Mouse (Mus musculus) retina, postnatal 1 day (tissue): ENCODE measurements around the gene Bpnt1.

Source experiments
- DNase-seq: peaks from one replicate; pipeline ENCODE4 v3.0.0-alpha.2; 2012

Gene Bpnt1

GRCm38 (mm10) chr1:185333651-185334050 is 1.7 kb downstream of the Bpnt1 start:
- no peak for DNase-seq

- DNase-seq = no peak
Observed at GRCm38 (mm10) chr1:185334136-185334535, 2.2 kb downstream of the Bpnt1 start.

- no peak for DNase-seq
Observed at GRCm38 (mm10) chr1:185335231-185335765, 3.3 kb downstream of the Bpnt1 start.

GRCm38 (mm10) chr1:185336535-185336934 is 4.6 kb downstream of the Bpnt1 start:
- DNase-seq = no peak

GRCm38 (mm10) chr1:185342441-185342840 is 10.5 kb downstream of the Bpnt1 start:
- no peak for DNase-seq

GRCm38 (mm10) chr1:185343422-185343821 is 11.5 kb downstream of the Bpnt1 start:
- no peak for DNase-seq

GRCm38 (mm10) chr1:185346188-185346587 is 14.2 kb downstream of the Bpnt1 start:
- peak; percentile 16 for DNase-seq

- DNase-seq = no peak
Observed at GRCm38 (mm10) chr1:185349741-185350140, 17.8 kb downstream of the Bpnt1 start.

- DNase-seq = no peak
Observed at GRCm38 (mm10) chr1:185350611-185351010, 18.7 kb downstream of the Bpnt1 start.

- DNase-seq = no peak
Observed at GRCm38 (mm10) chr1:185352151-185352550, 20.2 kb downstream of the Bpnt1 start.

GRCm38 (mm10) chr1:185353351-185353750 is 21.4 kb downstream of the Bpnt1 start:
- no peak for DNase-seq

- no peak for DNase-seq
Observed at GRCm38 (mm10) chr1:185354731-185355130, 22.8 kb downstream of the Bpnt1 start.

GRCm38 (mm10) chr1:185356246-185356645 is 24.3 kb downstream of the Bpnt1 start:
- no peak for DNase-seq

- DNase-seq = no peak
Observed at GRCm38 (mm10) chr1:185358211-185358610, 26.3 kb downstream of the Bpnt1 start.

- peak; percentile 99 for DNase-seq
Observed at GRCm38 (mm10) chr1:185362677-185363520, 30.9 kb downstream of the Bpnt1 start, which contains the start of gene Eprs. TSS of gene Eprs (plus strand) at chr1:185363044.

- DNase-seq = peak; percentile 72
Observed at GRCm38 (mm10) chr1:185363526-185364182, 31.7 kb downstream of the Bpnt1 start.

- DNase-seq = no peak
Observed at GRCm38 (mm10) chr1:185364183-185364540, 32.2 kb downstream of the Bpnt1 start.

GRCm38 (mm10) chr1:185367383-185367782 is 35.4 kb downstream of the Bpnt1 start:
- no peak for DNase-seq

GRCm38 (mm10) chr1:185369979-185370378 is 38.0 kb downstream of the Bpnt1 start:
- DNase-seq = no peak

- no peak for DNase-seq
Observed at GRCm38 (mm10) chr1:185376390-185376789, 44.4 kb downstream of the Bpnt1 start.

GRCm38 (mm10) chr1:185377429-185377828 is 45.5 kb downstream of the Bpnt1 start:
- no peak for DNase-seq

- DNase-seq = no peak
Observed at GRCm38 (mm10) chr1:185401615-185402014, 69.7 kb downstream of the Bpnt1 start.

- DNase-seq = peak; percentile 47
Observed at GRCm38 (mm10) chr1:185404021-185404420, 72.1 kb downstream of the Bpnt1 start.

- DNase-seq = no peak
Observed at GRCm38 (mm10) chr1:185405921-185406320, 74.0 kb downstream of the Bpnt1 start.
